Mouse (Mus musculus): Measurements from ENCODE around the gene Sos2. TPM values are rescaled to one million over a fixed set of nuclear protein-coding genes. Genes with fewer than 3 reads are reported as not detected.
"Not testable (repeated sequence)": the region's sequence is repeated elsewhere in the genome, so short reads cannot be mapped to it uniquely, and the experiment has no call there.

The Sos2 gene
- polyA plus RNA-seq, 1 experiment from 2014 or later = 8.2 TPM

DNA sequence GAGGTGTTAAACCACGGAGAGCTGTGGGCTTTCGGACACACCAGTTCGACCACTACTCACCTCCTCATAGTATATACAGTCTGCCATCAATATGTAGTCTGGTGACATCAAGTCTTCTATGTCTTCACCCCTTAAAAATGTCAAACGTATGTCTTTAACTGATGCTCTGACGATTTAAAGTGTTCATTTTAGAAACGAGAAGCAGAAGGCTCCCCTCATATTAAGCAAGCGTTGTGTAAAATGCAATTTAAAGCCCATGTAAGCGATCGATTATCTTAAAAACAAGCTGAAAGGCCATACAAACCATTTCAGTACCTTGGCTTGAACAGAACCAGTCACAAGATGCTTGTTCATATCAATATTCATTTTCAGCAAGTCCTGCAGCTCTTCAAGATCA lies 99.4 kb downstream of the Sos2 start:
- no peaks in the 10 kb centered on the region for H3K27me3 ChIP-seq (ENCODE audit: poor library complexity, severe bottlenecking)
- H3K9me3 ChIP-seq = no peaks in the 10 kb centered on the region
- DNase-seq (ENCODE audit: extremely low spot score, low spot score) = no peak
- WGBS = 41% methylated on average over 9 of the region's 9 CpGs
- peak overlapping the region; percentile 95 for H3K27ac ChIP-seq
- peaks cover 63% of the 10 kb centered on the region for H3K36me3 ChIP-seq (replicated peaks)
- H3K4me3 ChIP-seq = peak overlapping the region; percentile 86
- peaks cover 19% of the 10 kb centered on the region for H3K4me1 ChIP-seq

GRCm38 (mm10) chr12:69579623-69580022 lies 102.0 kb downstream of the Sos2 start:
- no peak overlapping the region for H3K4me3 ChIP-seq
- no peaks in the 10 kb centered on the region for H3K9me3 ChIP-seq
- 90% methylated on average over 5 of the region's 5 CpGs for WGBS
- H3K4me1 ChIP-seq = peaks cover 21% of the 10 kb centered on the region
- DNase-seq (ENCODE audit: extremely low spot score, low spot score) = no peak
- no peaks in the 10 kb centered on the region for H3K27me3 ChIP-seq (ENCODE audit: poor library complexity, severe bottlenecking)
- no peak overlapping the region for H3K27ac ChIP-seq
- H3K36me3 ChIP-seq (replicated peaks) = peaks cover 60% of the 10 kb centered on the region

GRCm38 (mm10) chr12:69576120-69576627 lies 105.5 kb downstream of the Sos2 start:
- DNase-seq (ENCODE audit: extremely low spot score, low spot score) = no peak
- Histone ChIP-seq H3K27ac (no peak overlapping the region), H3K36me3 (replicated peaks) (peaks cover 56% of the 10 kb centered on the region), H3K9me3 (no peaks in the 10 kb centered on the region), H3K4me1 (peaks cover 11% of the 10 kb centered on the region), H3K27me3 (ENCODE audit: poor library complexity, severe bottlenecking) (no peaks in the 10 kb centered on the region), H3K4me3 (no peak overlapping the region)
- WGBS = 84% methylated on average over 9 of the region's 9 CpGs

DNA sequence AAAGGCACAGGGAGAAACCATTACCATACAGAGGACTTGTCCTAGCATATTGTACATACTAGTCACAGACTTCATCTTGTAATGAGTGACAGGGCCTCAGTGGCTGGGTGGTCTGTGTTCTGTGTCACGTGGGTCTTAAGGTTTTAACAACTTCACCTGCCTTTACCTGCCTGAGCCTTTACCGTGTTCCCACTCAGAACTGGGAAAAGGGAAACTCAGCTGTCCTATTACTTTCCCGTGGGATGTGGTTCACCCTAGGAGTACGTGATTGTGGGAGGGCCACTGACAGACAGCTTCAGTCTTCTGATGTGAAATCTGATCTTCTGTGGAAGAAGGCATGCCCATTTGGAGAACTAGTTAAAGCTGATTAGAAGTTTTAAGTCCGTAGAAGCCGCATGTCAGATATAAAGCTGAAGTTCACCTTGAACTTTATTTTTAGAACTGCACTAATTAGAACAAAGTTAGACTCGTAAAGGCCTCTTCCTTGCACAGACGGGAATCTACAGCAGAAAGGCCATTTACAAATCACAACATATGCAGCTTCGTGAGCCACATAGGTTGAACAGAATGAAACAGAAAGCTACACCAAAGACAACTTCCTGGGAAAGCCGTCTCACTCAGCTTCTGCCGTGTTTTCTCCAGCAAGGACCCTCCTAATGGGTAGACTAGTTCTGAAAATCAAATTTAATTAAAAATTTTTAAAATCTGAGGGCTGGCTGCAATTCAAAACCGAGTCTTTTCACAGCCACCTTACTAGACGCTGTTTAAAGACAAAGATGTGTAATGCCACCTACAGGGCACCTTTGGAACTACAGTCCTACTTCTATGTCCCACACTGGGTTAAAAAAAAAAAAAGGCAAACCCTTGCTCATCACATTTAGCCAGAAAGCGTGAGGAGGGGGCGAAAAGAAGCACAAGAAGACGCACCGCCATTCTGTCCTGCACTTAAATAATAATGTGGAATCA lies 107.5 kb downstream of the Sos2 start:
- H3K36me3 ChIP-seq (replicated peaks) = peaks cover 40% of the 10 kb centered on the region
- 29% methylated on average over 17 of the region's 17 CpGs for WGBS
- peak overlapping the region; percentile 23; the same call in 1 of the 2 replicates for H3K4me3 ChIP-seq
- H3K9me3 ChIP-seq = no peaks in the 10 kb centered on the region
- peaks cover 11% of the 10 kb centered on the region for H3K4me1 ChIP-seq
- peak overlapping the region; percentile 9; the same call in 1 of the 2 replicates for H3K27ac ChIP-seq
- DNase-seq (ENCODE audit: extremely low spot score, low spot score) = peak; percentile 65
- H3K27me3 ChIP-seq (ENCODE audit: poor library complexity, severe bottlenecking) = no peaks in the 10 kb centered on the region

GRCm38 (mm10) chr12:69573271-69573670 lies 108.4 kb downstream of the Sos2 start:
- WGBS = 94% methylated on average over 8 of the region's 8 CpGs
- H3K4me3 ChIP-seq = no peak overlapping the region
- no peak overlapping the region for H3K27ac ChIP-seq
- no peak for DNase-seq (ENCODE audit: extremely low spot score, low spot score)
- H3K36me3 ChIP-seq (replicated peaks) = peaks cover 31% of the 10 kb centered on the region
- H3K27me3 ChIP-seq (ENCODE audit: poor library complexity, severe bottlenecking) = no peaks in the 10 kb centered on the region
- H3K4me1 ChIP-seq = peaks cover 11% of the 10 kb centered on the region
- H3K9me3 ChIP-seq = no peaks in the 10 kb centered on the region

- H3K27me3 ChIP-seq (ENCODE audit: poor library complexity, severe bottlenecking) = no peaks in the 10 kb centered on the region
- no peak for DNase-seq (ENCODE audit: extremely low spot score, low spot score)
- no peak overlapping the region for H3K27ac ChIP-seq
- H3K36me3 ChIP-seq (replicated peaks) = no peaks in the 10 kb centered on the region
- H3K4me1 ChIP-seq = peaks cover 16% of the 10 kb centered on the region
- 97% methylated on average over 3 of the region's 3 CpGs for WGBS
- no peak overlapping the region for H3K4me3 ChIP-seq
- H3K9me3 ChIP-seq = no peaks in the 10 kb centered on the region
Observed at GRCm38 (mm10) chr12:69569926-69570325, 111.7 kb downstream of the Sos2 start.

- Histone ChIP-seq H3K27me3 (ENCODE audit: poor library complexity, severe bottlenecking) (no peaks in the 10 kb centered on the region), H3K4me1 (0 out of 2 replicates have a peak, but pooled peaks cover 5% of the 10 kb centered on the region), H3K9me3 (no peaks in the 10 kb centered on the region), H3K27ac (no peak overlapping the region), H3K4me3 (no peak overlapping the region), H3K36me3 (replicated peaks) (no peaks in the 10 kb centered on the region)
- no peak for DNase-seq (ENCODE audit: extremely low spot score, low spot score)
- WGBS = 84% methylated on average over 3 of the region's 3 CpGs
Observed at GRCm38 (mm10) chr12:69568266-69568665, 113.4 kb downstream of the Sos2 start.

DNA sequence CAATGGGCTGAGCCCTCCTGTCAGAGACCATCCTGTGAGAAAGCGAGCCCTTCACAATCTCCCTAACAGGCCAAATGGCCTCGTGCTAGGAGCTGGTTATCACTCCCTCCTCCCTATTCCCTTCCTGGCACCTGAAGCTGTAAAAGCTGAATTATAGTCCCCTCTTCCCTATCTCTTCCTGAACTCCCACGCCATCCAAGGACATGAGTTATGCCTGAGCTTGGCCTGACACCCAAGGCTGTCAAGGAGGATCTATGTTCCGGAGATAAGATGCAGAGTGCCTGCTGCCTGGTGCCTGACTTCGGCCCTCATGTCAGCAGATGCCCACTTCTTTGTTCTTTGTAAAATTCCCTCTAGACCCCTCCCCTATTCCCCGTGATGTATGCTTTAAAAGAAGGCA lies 120.6 kb downstream of the Sos2 start:
- not testable (repeated sequence) for H3K4me3 ChIP-seq; H3K9me3 ChIP-seq; H3K4me1 ChIP-seq; H3K27ac ChIP-seq; DNase-seq (ENCODE audit: extremely low spot score, low spot score); H3K36me3 ChIP-seq (replicated peaks); H3K27me3 ChIP-seq (ENCODE audit: poor library complexity, severe bottlenecking)
- 90% methylated on average over 6 of the region's 6 CpGs for whole genome bisulfite sequencing

DNA sequence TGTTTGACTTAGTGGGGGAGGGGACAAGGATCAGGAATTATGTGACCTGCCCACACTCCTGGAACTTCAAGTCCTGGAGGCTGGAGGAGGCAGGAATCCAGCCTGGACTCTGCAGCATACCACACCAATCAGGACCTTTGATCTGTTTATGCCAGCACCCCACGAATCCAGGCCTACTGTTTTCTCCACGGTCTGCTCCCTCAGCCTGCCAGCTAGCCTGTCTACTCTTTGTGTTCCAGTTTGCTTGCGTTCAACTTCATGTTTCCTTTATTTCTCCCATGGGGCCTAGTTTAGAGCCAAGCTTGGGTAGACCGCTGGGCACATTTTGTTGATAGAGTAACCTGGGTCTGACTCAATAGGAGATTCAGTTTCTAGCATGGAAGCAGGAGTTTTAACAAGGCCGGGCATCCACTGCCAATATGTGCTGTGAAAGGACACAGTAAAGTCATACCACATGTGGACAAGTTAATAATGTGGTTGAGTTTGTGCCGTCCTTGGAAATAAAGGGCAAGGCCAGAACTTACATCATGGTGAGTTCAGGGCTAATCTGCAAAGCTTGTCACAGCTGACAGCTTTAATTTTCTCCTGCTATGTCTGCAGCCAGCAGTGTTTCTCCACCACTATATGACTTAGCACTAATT lies 125.3 kb downstream of the Sos2 start:
- 73% methylated on average over 6 of the region's 6 CpGs for WGBS
- H3K4me3 ChIP-seq = no peak overlapping the region
- H3K4me1 ChIP-seq = peaks cover 6% of the 10 kb centered on the region; the same call in 1 of the 2 replicates
- DNase-seq (ENCODE audit: extremely low spot score, low spot score) = no peak
- no peaks in the 10 kb centered on the region for H3K27me3 ChIP-seq (ENCODE audit: poor library complexity, severe bottlenecking)
- H3K36me3 ChIP-seq (replicated peaks) = no peaks in the 10 kb centered on the region
- H3K9me3 ChIP-seq = peaks cover 6% of the 10 kb centered on the region; the same call in 1 of the 2 replicates
- peak overlapping the region; percentile 48 for H3K27ac ChIP-seq

DNA sequence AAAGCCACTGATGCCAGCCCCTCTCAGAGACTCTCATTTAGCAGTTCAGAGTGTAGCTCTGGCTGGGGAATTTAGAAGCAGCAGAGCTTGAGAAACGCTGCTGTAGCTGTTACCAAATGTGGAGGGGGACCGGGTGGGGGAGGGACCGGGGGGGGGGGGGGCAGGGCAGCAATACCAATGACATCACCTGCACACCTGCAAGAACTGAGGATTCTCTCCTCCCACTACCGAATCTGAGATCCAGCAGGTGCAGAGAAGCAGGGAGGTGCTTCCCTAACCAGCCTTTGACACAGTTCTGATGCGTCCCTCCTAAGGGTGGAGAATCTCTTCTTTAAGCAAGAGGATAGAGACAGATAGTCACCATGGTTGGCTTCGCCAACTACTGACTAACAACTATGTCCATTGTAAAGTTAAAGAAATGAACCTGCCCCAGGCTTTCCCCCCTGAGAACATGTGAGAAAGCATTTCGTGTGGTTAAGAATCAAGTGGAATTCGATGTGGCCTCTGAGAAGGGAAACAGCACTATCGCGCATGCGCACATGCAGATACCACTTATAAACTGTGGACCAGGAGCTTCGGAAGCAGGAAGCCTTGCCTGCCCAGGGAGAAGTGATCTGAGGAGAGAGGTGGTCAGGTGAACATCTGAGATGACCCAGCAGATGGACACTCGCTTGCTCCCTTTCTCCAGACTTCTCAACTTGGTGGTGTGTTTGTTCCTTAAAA lies 136.0 kb downstream of the Sos2 start:
- Histone ChIP-seq H3K4me1 (peaks cover 5% of the 10 kb centered on the region; the same call in 1 of the 2 replicates), H3K9me3 (no peaks in the 10 kb centered on the region), H3K36me3 (replicated peaks) (no peaks in the 10 kb centered on the region), H3K27ac (no peak overlapping the region), H3K27me3 (ENCODE audit: poor library complexity, severe bottlenecking) (no peaks in the 10 kb centered on the region), H3K4me3 (no peak overlapping the region)
- no peak for DNase-seq (ENCODE audit: extremely low spot score, low spot score)
- 77% methylated on average over 13 of the region's 13 CpGs for WGBS

DNA sequence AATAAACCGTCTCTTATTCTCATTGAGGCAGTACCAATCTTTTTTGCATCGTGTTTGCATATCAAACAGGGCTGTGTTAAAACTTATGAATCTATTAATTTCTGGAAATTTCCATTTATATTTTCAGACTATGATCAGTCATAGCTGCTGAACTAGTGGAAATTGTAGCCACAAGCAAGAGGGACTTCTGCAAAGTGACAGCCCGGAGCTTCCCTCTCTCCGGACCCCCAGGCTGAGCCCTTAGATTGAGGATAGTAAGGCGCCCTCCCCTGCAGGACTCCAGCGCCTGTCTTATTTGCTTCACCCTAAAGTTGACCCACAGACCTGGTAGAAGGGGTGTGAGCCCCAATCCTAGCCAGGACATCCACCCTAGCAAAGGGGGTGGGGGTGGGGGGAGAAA lies 136.7 kb downstream of the Sos2 start:
- H3K4me3 ChIP-seq = no peak overlapping the region
- 83% methylated on average over 6 of the region's 6 CpGs for WGBS
- no peaks in the 10 kb centered on the region for H3K27me3 ChIP-seq (ENCODE audit: poor library complexity, severe bottlenecking)
- no peaks in the 10 kb centered on the region for H3K36me3 ChIP-seq (replicated peaks)
- H3K4me1 ChIP-seq = peaks cover 7% of the 10 kb centered on the region
- H3K9me3 ChIP-seq = no peaks in the 10 kb centered on the region
- no peak for DNase-seq (ENCODE audit: extremely low spot score, low spot score)
- H3K27ac ChIP-seq = no peak overlapping the region

DNA sequence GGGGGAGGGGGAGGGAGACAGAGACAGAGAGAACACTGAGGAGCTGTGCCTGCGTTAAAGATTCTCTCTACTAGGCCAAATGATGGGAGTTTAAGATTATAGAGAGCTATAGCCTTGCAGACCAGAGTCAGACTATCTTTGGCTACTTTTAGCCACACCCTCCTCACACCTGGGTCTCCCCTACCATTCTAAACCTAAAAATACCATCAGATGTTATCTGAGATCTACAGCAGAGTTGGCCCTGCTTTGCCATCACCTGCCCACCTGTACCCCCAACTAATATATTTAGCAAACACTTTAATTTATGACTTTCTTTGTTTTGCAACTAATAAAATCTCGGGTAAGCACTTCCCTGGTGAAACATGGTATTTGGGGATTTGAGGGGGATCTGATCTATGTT lies 137.1 kb downstream of the Sos2 start:
- H3K36me3 ChIP-seq (replicated peaks) = no peaks in the 10 kb centered on the region
- H3K27me3 ChIP-seq (ENCODE audit: poor library complexity, severe bottlenecking) = no peaks in the 10 kb centered on the region
- H3K4me1 ChIP-seq = peaks cover 12% of the 10 kb centered on the region
- no peak overlapping the region for H3K4me3 ChIP-seq
- WGBS = 73% methylated on average over 2 of the region's 2 CpGs
- DNase-seq (ENCODE audit: extremely low spot score, low spot score) = no peak
- H3K27ac ChIP-seq = no peak overlapping the region
- no peaks in the 10 kb centered on the region for H3K9me3 ChIP-seq
